Mouse (Mus musculus): Measurements from ENCODE around the gene Gm49711.

Gene Gm49711

GRCm38 (mm10) chr16:92119013-92119515 lies 60.9 kb downstream of the Gm49711 start:
- DNase-seq (ENCODE audit: low spot score in 2 of 2): no peak

- no peak for DNase-seq (ENCODE audit: low spot score in 2 of 2)
These were observed 62.9 kb downstream of the Gm49711 start for GRCm38 (mm10) chr16:92120899-92121531.

GRCm38 (mm10) chr16:92127226-92127625 lies 69.1 kb downstream of the Gm49711 start:
- no peak for DNase-seq (ENCODE audit: low spot score in 2 of 2)

- no peak for DNase-seq (ENCODE audit: low spot score in 2 of 2)
These were observed 69.5 kb downstream of the Gm49711 start for GRCm38 (mm10) chr16:92127666-92128065.

GRCm38 (mm10) chr16:92129843-92130242 lies 71.7 kb downstream of the Gm49711 start:
- DNase-seq (ENCODE audit: low spot score in 2 of 2): no peak

GRCm38 (mm10) chr16:92132511-92132910 lies 74.4 kb downstream of the Gm49711 start:
- no peak for DNase-seq (ENCODE audit: low spot score in 2 of 2)

- no peak for DNase-seq (ENCODE audit: low spot score in 2 of 2)
These were observed 76.1 kb downstream of the Gm49711 start for GRCm38 (mm10) chr16:92134148-92134764.

GRCm38 (mm10) chr16:92136275-92136674 lies 78.2 kb downstream of the Gm49711 start:
- no peak for DNase-seq (ENCODE audit: low spot score in 2 of 2)

GRCm38 (mm10) chr16:92139386-92140261 lies 81.5 kb downstream of the Gm49711 start:
- no peak for DNase-seq (ENCODE audit: low spot score in 2 of 2)

GRCm38 (mm10) chr16:92140328-92140727 lies 82.2 kb downstream of the Gm49711 start:
- no peak for DNase-seq (ENCODE audit: low spot score in 2 of 2)

GRCm38 (mm10) chr16:92141021-92141420 lies 82.9 kb downstream of the Gm49711 start:
- DNase-seq (ENCODE audit: low spot score in 2 of 2): no peak

- DNase-seq (ENCODE audit: low spot score in 2 of 2): no peak
These were observed 84.4 kb downstream of the Gm49711 start for GRCm38 (mm10) chr16:92142426-92143012.

- no peak for DNase-seq (ENCODE audit: low spot score in 2 of 2)
These were observed 89.7 kb downstream of the Gm49711 start for GRCm38 (mm10) chr16:92147631-92148366.

GRCm38 (mm10) chr16:92148367-92148728 lies 90.2 kb downstream of the Gm49711 start:
- DNase-seq (ENCODE audit: low spot score in 2 of 2): no peak

GRCm38 (mm10) chr16:92150975-92151374 lies 92.9 kb downstream of the Gm49711 start:
- no peak for DNase-seq (ENCODE audit: low spot score in 2 of 2)

GRCm38 (mm10) chr16:92158021-92158455 lies 99.9 kb downstream of the Gm49711 start:
- no peak for DNase-seq (ENCODE audit: low spot score in 2 of 2)

GRCm38 (mm10) chr16:92158461-92159091 lies 100.5 kb downstream of the Gm49711 start:
- DNase-seq (ENCODE audit: low spot score in 2 of 2): no peak

- DNase-seq (ENCODE audit: low spot score in 2 of 2): no peak
These were observed 101.0 kb downstream of the Gm49711 start for GRCm38 (mm10) chr16:92159114-92159513.

GRCm38 (mm10) chr16:92162289-92162688 lies 104.2 kb downstream of the Gm49711 start:
- DNase-seq (ENCODE audit: low spot score in 2 of 2): no peak

- DNase-seq (ENCODE audit: low spot score in 2 of 2): no peak
These were observed 105.4 kb downstream of the Gm49711 start for GRCm38 (mm10) chr16:92163545-92163944.

GRCm38 (mm10) chr16:92176052-92176451 lies 117.9 kb downstream of the Gm49711 start:
- no peak for DNase-seq (ENCODE audit: low spot score in 2 of 2)
